Mouse (Mus musculus): ENCODE measurements around the gene Kdm4b. TPM values are rescaled to one million over a fixed set of nuclear protein-coding genes. Genes with fewer than 3 reads are reported as not detected.
A peak's percentile ranks its signal among the peaks of the same experiment; 100 is the strongest.

Gene Kdm4b
- polyA plus RNA-seq, 1 experiment from 2014 or later: 13.6 TPM

- H3K9me3 ChIP-seq (replicated peaks): no peaks in the 10 kb centered on the region
- peak overlapping the region; percentile 92 for H3K9ac ChIP-seq
- no peaks in the 10 kb centered on the region; the same call in 1 of the 2 replicates for H3K27me3 ChIP-seq (replicated peaks)
- peak overlapping the region; percentile 96 for H3K27ac ChIP-seq
- H3K4me3 ChIP-seq: peak overlapping the region; percentile 90
- WGBS (ENCODE audit: insufficient replicate concordance): 32% methylated on average over 13 of the region's 13 CpGs
- peak; percentile 13; the same call in 1 of the 2 replicates for ATAC-seq
- peaks cover 44% of the 10 kb centered on the region for H3K4me1 ChIP-seq
- peaks cover 30% of the 10 kb centered on the region for H3K36me3 ChIP-seq
- H3K4me2 ChIP-seq: peak overlapping the region; percentile 98
Observed at GRCm38 (mm10) chr17:56302363-56302996, 23.4 kb upstream of the Kdm4b start.

- peak within 1 kb of the TSS; percentile 92 for H3K9ac ChIP-seq
- H3K27me3 ChIP-seq (replicated peaks): no peaks in the 10 kb centered on the region; the same call in 1 of the 2 replicates
- under 1% methylated on average over 43 of the region's 43 CpGs for whole genome bisulfite sequencing (ENCODE audit: insufficient replicate concordance)
- ATAC-seq: peak; percentile 85
- H3K36me3 ChIP-seq: peaks cover 38% of the 10 kb centered on the region
- peak within 1 kb of the TSS; percentile 90 for H3K4me3 ChIP-seq
- peaks cover 51% of the 10 kb centered on the region for H3K4me1 ChIP-seq
- H3K9me3 ChIP-seq (replicated peaks): no peaks in the 10 kb centered on the region
- H3K4me2 ChIP-seq: peak within 1 kb of the TSS; percentile 98
- peak within 1 kb of the TSS; percentile 96 for H3K27ac ChIP-seq
Observed at GRCm38 (mm10) chr17:56303160-56303846, 22.6 kb upstream of the Kdm4b start, which contains the start of gene Uhrf1. TSS of gene Uhrf1 (plus strand) at chr17:56303321.

- Histone ChIP-seq H3K36me3 (peaks cover 45% of the 10 kb centered on the region), H3K27me3 (replicated peaks) (no peaks in the 10 kb centered on the region; the same call in 1 of the 2 replicates), H3K9ac (peak overlapping the region; percentile 92), H3K4me2 (peak overlapping the region; percentile 98), H3K27ac (peak overlapping the region; percentile 96), H3K9me3 (replicated peaks) (no peaks in the 10 kb centered on the region), H3K4me1 (peaks cover 51% of the 10 kb centered on the region), H3K4me3 (peak overlapping the region; percentile 90)
- ATAC-seq: peak; percentile 86
- 2% methylated on average over 68 of the region's 68 CpGs for WGBS (ENCODE audit: insufficient replicate concordance)
Observed at GRCm38 (mm10) chr17:56303847-56304586, 21.8 kb upstream of the Kdm4b start.

- peak overlapping the region; percentile 98 for H3K4me2 ChIP-seq
- peak overlapping the region; percentile 92 for H3K9ac ChIP-seq
- H3K36me3 ChIP-seq: peaks cover 52% of the 10 kb centered on the region
- WGBS (ENCODE audit: insufficient replicate concordance): 12% methylated on average over 11 of the region's 11 CpGs
- ATAC-seq: no peak
- no peaks in the 10 kb centered on the region; the same call in 1 of the 2 replicates for H3K27me3 ChIP-seq (replicated peaks)
- peak overlapping the region; percentile 96 for H3K27ac ChIP-seq
- H3K4me1 ChIP-seq: peaks cover 51% of the 10 kb centered on the region
- H3K4me3 ChIP-seq: peak overlapping the region; percentile 90
- no peaks in the 10 kb centered on the region for H3K9me3 ChIP-seq (replicated peaks)
Observed at GRCm38 (mm10) chr17:56304718-56305117, 21.1 kb upstream of the Kdm4b start.

GRCm38 (mm10) chr17:56305156-56305555 lies 20.7 kb upstream of the Kdm4b start:
- Histone ChIP-seq H3K27me3 (replicated peaks) (no peaks in the 10 kb centered on the region; the same call in 1 of the 2 replicates), H3K27ac (peak overlapping the region; percentile 96), H3K9ac (peak overlapping the region; percentile 92), H3K4me3 (peak overlapping the region; percentile 90), H3K36me3 (peaks cover 56% of the 10 kb centered on the region), H3K9me3 (replicated peaks) (no peaks in the 10 kb centered on the region), H3K4me1 (peaks cover 51% of the 10 kb centered on the region), H3K4me2 (peak overlapping the region; percentile 98)
- WGBS (ENCODE audit: insufficient replicate concordance): 49% methylated on average over 9 of the region's 9 CpGs
- ATAC-seq: no peak

- H3K4me2 ChIP-seq: peak overlapping the region; percentile 98
- ATAC-seq: no peak
- H3K4me1 ChIP-seq: peaks cover 51% of the 10 kb centered on the region
- peak overlapping the region; percentile 96; the same call in 1 of the 2 replicates for H3K27ac ChIP-seq
- H3K9me3 ChIP-seq (replicated peaks): no peaks in the 10 kb centered on the region
- peak overlapping the region; percentile 90 for H3K4me3 ChIP-seq
- peaks cover 63% of the 10 kb centered on the region for H3K36me3 ChIP-seq
- peak overlapping the region; percentile 92 for H3K9ac ChIP-seq
- 71% methylated on average over 8 of the region's 8 CpGs for WGBS (ENCODE audit: insufficient replicate concordance)
- no peaks in the 10 kb centered on the region for H3K27me3 ChIP-seq (replicated peaks)
Observed at GRCm38 (mm10) chr17:56305826-56306225, 20.0 kb upstream of the Kdm4b start.

- no peak for ATAC-seq
- WGBS (ENCODE audit: insufficient replicate concordance): 86% methylated on average over 6 of the region's 6 CpGs
- Histone ChIP-seq H3K9ac (no peak overlapping the region), H3K4me2 (no peak overlapping the region), H3K4me1 (peaks cover 37% of the 10 kb centered on the region), H3K9me3 (replicated peaks) (no peaks in the 10 kb centered on the region), H3K27ac (no peak overlapping the region; the same call in 1 of the 2 replicates), H3K36me3 (peaks cover 86% of the 10 kb centered on the region), H3K27me3 (replicated peaks) (no peaks in the 10 kb centered on the region), H3K4me3 (no peak overlapping the region)
Observed at GRCm38 (mm10) chr17:56308088-56308487, 17.8 kb upstream of the Kdm4b start.

- Histone ChIP-seq H3K4me3 (no peak overlapping the region), H3K9me3 (replicated peaks) (no peaks in the 10 kb centered on the region), H3K9ac (no peak overlapping the region), H3K4me2 (no peak overlapping the region), H3K4me1 (peaks cover 37% of the 10 kb centered on the region), H3K36me3 (peaks cover 98% of the 10 kb centered on the region), H3K27me3 (replicated peaks) (no peaks in the 10 kb centered on the region), H3K27ac (no peak overlapping the region)
- no peak for ATAC-seq
- 87% methylated on average over 15 of the region's 15 CpGs for WGBS (ENCODE audit: insufficient replicate concordance)
Observed at GRCm38 (mm10) chr17:56309191-56309945, 16.5 kb upstream of the Kdm4b start.

- Histone ChIP-seq H3K4me2 (peak overlapping the region; percentile 78), H3K27ac (peak overlapping the region; percentile 12; the same call in 1 of the 2 replicates), H3K9ac (no peak overlapping the region), H3K9me3 (replicated peaks) (no peaks in the 10 kb centered on the region), H3K36me3 (peaks cover 47% of the 10 kb centered on the region), H3K27me3 (replicated peaks) (no peaks in the 10 kb centered on the region), H3K4me1 (peaks cover 49% of the 10 kb centered on the region), H3K4me3 (0 out of 2 replicates have a peak overlapping the region, but pooled peaks have one; percentile 43)
- WGBS (ENCODE audit: insufficient replicate concordance): 61% methylated on average over 3 of the region's 3 CpGs
- ATAC-seq: no peak
Observed at GRCm38 (mm10) chr17:56324419-56324818, 1.4 kb upstream of the Kdm4b start.

- Histone ChIP-seq H3K9me3 (replicated peaks) (no peaks in the 10 kb centered on the region), H3K9ac (peak overlapping the region; percentile 88), H3K4me3 (peak overlapping the region; percentile 76), H3K27me3 (replicated peaks) (no peaks in the 10 kb centered on the region), H3K36me3 (peaks cover 27% of the 10 kb centered on the region), H3K27ac (peak overlapping the region; percentile 95), H3K4me1 (peaks cover 61% of the 10 kb centered on the region), H3K4me2 (peak overlapping the region; percentile 97)
- ATAC-seq: peak; percentile 48
- WGBS (ENCODE audit: insufficient replicate concordance): 4% methylated on average over 57 of the region's 67 CpGs
Observed at GRCm38 (mm10) chr17:56326153-56327147, 588 bp downstream of the Kdm4b start.

All from liver, embryonic 12.5 days (tissue).